Mouse (Mus musculus): ENCODE results near the gene Pax2.

GRCm38 (mm10) chr19:44747471-44747870 is 8.4 kb upstream of the Pax2 start:
- TF ChIP-seq CTCF (IDR thresholded peaks at IDR 0.05; ENCODE audit: insufficient read depth, low read length) (no peak), POLR2A (IDR thresholded peaks at IDR 0.05; ENCODE audit: borderline replicate concordance, extremely low read depth, low read depth, low read length) (no peak)
